Mouse (Mus musculus) right cerebral cortex, postnatal 14 days (tissue): Measurements from ENCODE around the gene Gm12184.
"Not testable (repeated sequence)": the region's sequence is repeated elsewhere in the genome, so short reads cannot be mapped to it uniquely, and the experiment has no call there.

Experiments used
- DNase-seq: peaks from one replicate; pipeline ENCODE4 v3.0.0; 2022

Gm12184 gene

GRCm38 (mm10) chr11:48798984-48799920, 27.2 kb downstream of the Gm12184 start:
- no peak for DNase-seq

GRCm38 (mm10) chr11:48798308-48798707, 28.1 kb downstream of the Gm12184 start:
- DNase-seq, result no peak

GRCm38 (mm10) chr11:48797287-48797686, 29.2 kb downstream of the Gm12184 start:
- DNase-seq, result no peak

DNA sequence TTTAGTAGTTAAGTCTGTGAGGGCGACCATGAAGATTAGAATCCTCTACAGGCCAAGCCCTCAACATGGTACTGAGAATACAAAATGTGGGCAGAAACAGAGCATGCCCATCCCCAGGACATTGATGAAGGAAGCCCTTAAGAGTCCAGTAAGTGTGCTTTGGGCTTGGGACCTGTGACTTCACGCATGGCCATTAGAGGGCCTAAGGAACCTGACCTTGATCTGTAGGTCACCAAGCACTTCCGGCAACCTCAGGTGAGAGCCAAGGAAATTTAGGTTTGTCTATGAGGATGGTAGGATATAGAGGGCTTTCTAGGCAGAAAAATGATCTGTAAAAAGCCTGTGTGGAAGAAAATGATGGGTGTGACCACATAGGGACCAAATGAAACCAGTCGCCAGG, 30.2 kb downstream of the Gm12184 start:
- no peak for DNase-seq

GRCm38 (mm10) chr11:48795221-48795620, 31.2 kb downstream of the Gm12184 start:
- DNase-seq, result no peak

GRCm38 (mm10) chr11:48793184-48793583, 33.3 kb downstream of the Gm12184 start:
- DNase-seq, result no peak

GRCm38 (mm10) chr11:48791894-48792293, 34.6 kb downstream of the Gm12184 start:
- DNase-seq, result not testable (repeated sequence)

- DNase-seq, result no peak
These were observed 35.5 kb downstream of the Gm12184 start for GRCm38 (mm10) chr11:48790946-48791345.

DNA sequence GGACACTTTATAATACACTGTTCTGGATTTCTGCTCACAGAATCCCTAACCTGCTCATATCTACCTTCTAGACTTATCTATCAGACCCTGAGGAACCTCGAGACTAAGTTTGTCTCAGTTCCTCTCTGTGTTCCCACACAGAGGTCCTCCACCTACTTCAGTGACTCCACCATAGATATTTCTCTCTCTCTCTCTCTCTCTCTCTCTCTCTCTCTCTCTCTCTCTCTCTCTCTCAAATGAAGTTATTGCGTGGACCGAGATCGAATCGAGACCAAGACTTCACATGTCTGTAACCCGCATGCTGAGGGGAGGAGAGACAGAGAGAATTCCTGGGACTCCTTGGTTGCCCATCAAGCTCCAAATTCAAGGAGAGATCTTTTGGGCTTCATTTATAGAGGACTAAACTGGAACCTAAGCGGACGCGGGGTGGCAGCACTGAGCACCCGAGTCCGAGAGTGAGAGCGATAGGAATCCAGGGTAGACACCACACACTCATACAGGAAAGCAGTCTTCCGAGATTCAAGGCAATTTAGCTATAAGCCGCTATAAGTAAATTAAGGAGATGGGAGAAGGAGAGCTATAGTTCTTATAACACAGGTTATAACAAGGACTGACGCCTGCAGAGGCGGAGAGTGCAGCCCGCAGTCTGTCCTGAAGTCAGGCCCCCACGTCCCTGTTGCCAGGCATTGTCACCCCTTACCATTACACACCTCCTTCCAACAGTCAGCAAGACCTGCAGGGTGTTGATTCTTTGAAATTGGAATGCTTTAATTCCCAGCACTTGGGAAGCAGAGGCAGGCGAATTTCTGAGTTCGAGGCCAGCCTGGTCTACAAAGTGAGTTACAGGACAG, 36.3 kb downstream of the Gm12184 start:
- peak; percentile 89 for DNase-seq

GRCm38 (mm10) chr11:48789215-48789614, 37.2 kb downstream of the Gm12184 start:
- DNase-seq, result no peak

- peak; percentile 80 for DNase-seq
These were observed 38.0 kb downstream of the Gm12184 start for GRCm38 (mm10) chr11:48788311-48789089.

DNA sequence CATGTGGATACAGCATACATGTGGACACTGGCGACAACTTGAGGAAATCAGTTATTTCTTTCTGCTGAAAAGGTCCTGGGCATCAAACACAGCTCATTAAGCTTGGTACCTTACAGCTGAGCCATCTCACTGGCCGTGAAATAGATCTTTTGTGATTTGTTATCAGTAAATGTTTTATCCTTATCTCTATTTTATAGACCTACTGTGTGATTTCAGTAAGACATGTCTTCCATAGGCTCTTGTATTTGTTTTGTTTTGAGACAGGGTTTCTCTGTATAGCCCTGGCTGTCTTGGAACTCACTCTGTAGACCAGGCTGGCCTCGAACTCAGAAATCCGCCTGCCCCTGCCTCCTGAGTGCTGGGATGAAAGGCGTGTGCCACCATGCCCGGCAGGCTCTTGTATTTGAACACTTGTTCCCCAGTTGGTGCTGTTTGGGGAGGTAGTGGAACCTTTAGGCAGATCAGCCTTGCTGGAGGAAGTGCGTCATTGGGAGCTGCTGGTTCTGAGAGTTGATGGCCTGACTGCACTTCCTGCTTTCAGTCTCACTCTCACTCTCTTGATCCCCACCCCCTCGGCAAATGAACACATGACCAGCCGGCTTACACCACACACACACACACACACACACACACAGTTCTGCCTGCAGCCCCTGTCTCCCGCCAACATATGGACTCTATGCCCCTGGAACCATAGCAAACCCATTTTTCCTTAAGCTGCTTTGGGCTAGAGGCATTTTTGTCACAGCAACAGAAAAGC, 38.8 kb downstream of the Gm12184 start:
- DNase-seq, result no peak

GRCm38 (mm10) chr11:48782243-48782642, 44.2 kb downstream of the Gm12184 start:
- no peak for DNase-seq

- no peak for DNase-seq
These were observed 47.0 kb downstream of the Gm12184 start for GRCm38 (mm10) chr11:48779450-48779849.

DNA sequence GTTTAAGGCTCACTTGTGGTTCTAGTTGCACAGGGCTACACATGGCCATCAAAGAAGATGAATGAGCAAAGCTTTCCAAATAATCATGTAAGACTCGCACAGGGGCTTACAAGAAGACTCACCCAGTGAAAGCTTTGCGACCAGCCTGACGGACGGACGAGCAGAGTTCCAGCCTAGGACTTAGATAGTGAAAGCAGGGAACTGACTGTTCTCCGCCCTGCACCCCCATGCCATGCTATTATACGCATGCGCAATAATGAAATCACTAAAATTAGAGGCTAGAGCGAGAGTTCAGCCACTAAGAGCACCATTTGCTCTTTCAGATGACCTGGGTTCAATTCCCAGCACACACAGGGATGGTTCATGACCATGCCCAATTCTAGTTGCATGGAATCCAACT, 49.2 kb downstream of the Gm12184 start:
- DNase-seq, result no peak

GRCm38 (mm10) chr11:48776664-48777063, 49.8 kb downstream of the Gm12184 start:
- no peak for DNase-seq

DNA sequence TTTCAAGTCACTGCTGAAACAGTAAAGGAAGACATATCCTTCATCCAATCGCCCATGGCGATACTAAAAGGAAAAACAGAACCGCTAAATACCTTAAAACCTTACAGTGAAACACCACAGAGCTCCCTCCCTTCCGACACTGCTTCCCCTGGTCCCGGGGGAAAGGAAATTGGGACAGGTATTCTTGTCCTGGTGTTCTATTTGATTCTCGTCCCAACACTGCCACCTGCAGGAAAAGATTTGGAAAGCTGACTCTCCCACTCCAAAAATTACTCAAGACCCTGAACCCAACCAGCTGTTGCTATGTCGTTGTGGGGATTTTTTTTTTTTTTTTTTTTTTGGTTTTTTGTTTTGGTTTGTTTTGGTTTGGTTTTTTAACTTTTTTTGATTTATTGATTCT, 51.0 kb downstream of the Gm12184 start:
- peak; percentile 50 for DNase-seq
